Mouse (Mus musculus): ENCODE measurements around the gene Metap1.

DNA sequence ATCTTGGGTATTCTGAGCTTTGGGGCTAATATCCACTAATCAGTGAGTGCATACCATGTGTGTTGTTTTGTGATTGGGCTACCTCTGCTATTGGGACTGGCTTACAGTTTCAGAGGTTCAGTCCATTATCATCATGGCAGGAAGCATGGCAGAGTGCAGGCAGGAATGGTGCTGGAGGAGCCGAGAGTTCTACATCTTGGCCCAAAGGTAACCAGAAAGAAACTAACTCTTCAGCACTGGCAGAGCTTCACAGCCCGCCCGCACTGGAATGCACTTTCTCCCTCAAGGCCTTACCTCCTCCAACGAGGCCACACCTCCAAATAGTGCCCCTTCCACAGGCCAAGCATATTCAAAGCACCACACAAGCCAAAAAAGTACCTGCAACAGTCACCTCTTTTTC lies 9.4 kb upstream of the Metap1 start:
- TF ChIP-seq CTCF (IDR thresholded peaks at IDR 0.05; ENCODE audit: low read depth) (no peak), EP300 (IDR thresholded peaks at IDR 0.05; ENCODE audit: low read depth) (no peak)

All from liver, embryonic 14.5 days (tissue).